Mouse (Mus musculus) embryonic facial prominence, embryonic 10.5 days (tissue): ENCODE results near the gene Fen1. TPM values are rescaled to one million over a fixed set of nuclear protein-coding genes. Genes with fewer than 3 reads are reported as not detected.
A peak's percentile ranks its signal among the peaks of the same experiment; 100 is the strongest.

Experiments used
- DNase-seq: peaks from one replicate; pipeline ENCODE4 v3.0.0-alpha.2; 2017; ENCODE audit warnings: low spot score
- H3K27ac ChIP-seq: fragments of 300-500 bp; sonication (generic); replicated peaks from 2 replicates; pipeline ENCODE4 v1.5.1; 2016; ENCODE audit warnings: mild to moderate bottlenecking
- H3K27me3 ChIP-seq: fragments of 300-500 bp; sonication (generic); replicated peaks from 2 replicates; pipeline ENCODE4 v1.6.1; 2016; ENCODE audit warnings: low read depth, mild to moderate bottlenecking; ENCODE audit not compliant: poor library complexity, severe bottlenecking
- H3K36me3 ChIP-seq: fragments of 300-500 bp; sonication (generic); replicated peaks from 2 replicates; pipeline ENCODE4 v1.6.1; 2016; ENCODE audit warnings: mild to moderate bottlenecking, moderate library complexity
- H3K4me1 ChIP-seq: fragments of 300-500 bp; sonication (generic); 2 replicates; pipeline ENCODE4 v1.6.1; 2016
- H3K4me3 ChIP-seq: fragments of 300-500 bp; sonication (generic); 2 replicates; pipeline ENCODE4 v1.5.1; 2016; ENCODE audit warnings: mild to moderate bottlenecking, moderate library complexity
- H3K9me3 ChIP-seq: fragments of 300-500 bp; sonication (generic); 2 replicates; pipeline ENCODE4 v1.6.1; 2016; ENCODE audit warnings: mild to moderate bottlenecking
- WGBS: fragments of 180-500 bp; shearing (Covaris S2); methylation state at CpG from one replicate; pipeline ENCODE4 v1.1.7; 2016; 5-methylcytosine and 5-hydroxymethylcytosine counted together
- polyA plus RNA-seq: library from polyadenylated mRNA; unstranded; fragments of >200 nt; fragmentation: Nextera tagmentation; extraction: Ambion mirVana; gene quantifications from 2 replicates; pipeline ENCODE4 v1.2.1, GENCODE M21; 2016

The Fen1 gene
- polyA plus RNA-seq, 1 experiment from 2014 or later = 183 TPM

GRCm38 (mm10) chr19:10208851-10209250 lies 4.9 kb upstream of the Fen1 start:
- Histone ChIP-seq H3K27ac (no peak overlapping the region), H3K4me3 (no peak overlapping the region), H3K9me3 (no peaks in the 10 kb centered on the region), H3K36me3 (peaks cover 80% of the 10 kb centered on the region), H3K4me1 (peaks cover 8% of the 10 kb centered on the region), H3K27me3 (no peaks in the 10 kb centered on the region)
- WGBS = 84% methylated on average over 3 of the region's 3 CpGs
- DNase-seq = no peak

GRCm38 (mm10) chr19:10205051-10205450 lies 1.1 kb upstream of the Fen1 start:
- Histone ChIP-seq H3K27me3 (no peaks in the 10 kb centered on the region), H3K36me3 (peaks cover 64% of the 10 kb centered on the region), H3K27ac (peak overlapping the region; percentile 93; the same call in 1 of the 2 replicates), H3K4me3 (peak overlapping the region; percentile 68), H3K4me1 (peaks cover 16% of the 10 kb centered on the region), H3K9me3 (no peaks in the 10 kb centered on the region)
- WGBS = 73% methylated on average over 6 of the region's 6 CpGs
- DNase-seq = no peak

- no peaks in the 10 kb centered on the region for H3K9me3 ChIP-seq
- peak overlapping the region; percentile 68 for H3K4me3 ChIP-seq
- 3% methylated on average over 5 of the region's 5 CpGs for WGBS
- peaks cover 64% of the 10 kb centered on the region for H3K36me3 ChIP-seq
- no peaks in the 10 kb centered on the region for H3K27me3 ChIP-seq
- H3K27ac ChIP-seq = peak overlapping the region; percentile 93
- peaks cover 16% of the 10 kb centered on the region for H3K4me1 ChIP-seq
- DNase-seq = peak; percentile 48
Measured at GRCm38 (mm10) chr19:10204616-10205001, 640 bp upstream of the Fen1 start.

GRCm38 (mm10) chr19:10203146-10203847 lies 672 bp downstream of the Fen1 start:
- DNase-seq = no peak
- H3K27ac ChIP-seq = peak overlapping the region; percentile 93

GRCm38 (mm10) chr19:10198723-10199122 lies 5.2 kb downstream of the Fen1 start:
- Histone ChIP-seq H3K9me3 (no peaks in the 10 kb centered on the region), H3K4me3 (no peak overlapping the region), H3K4me1 (peaks cover 8% of the 10 kb centered on the region), H3K36me3 (peaks cover 81% of the 10 kb centered on the region), H3K27me3 (no peaks in the 10 kb centered on the region), H3K27ac (no peak overlapping the region)
- DNase-seq = peak; percentile 85
- WGBS = 32% methylated on average over 3 of the region's 3 CpGs

More at GRCm38 (mm10) chr19:10203146-10203847, 672 bp downstream of the Fen1 start:
- peak overlapping the region; percentile 68 for H3K4me3 ChIP-seq
- H3K36me3 ChIP-seq = peaks cover 62% of the 10 kb centered on the region
- peaks cover 16% of the 10 kb centered on the region for H3K4me1 ChIP-seq
- 3% methylated on average over 23 of the region's 23 CpGs for WGBS
- H3K9me3 ChIP-seq = no peaks in the 10 kb centered on the region
- no peaks in the 10 kb centered on the region for H3K27me3 ChIP-seq

GRCm38 (mm10) chr19:10198286-10198685 lies 5.7 kb downstream of the Fen1 start:
- no peaks in the 10 kb centered on the region for H3K27me3 ChIP-seq
- H3K4me1 ChIP-seq = peaks cover 8% of the 10 kb centered on the region
- H3K36me3 ChIP-seq = peaks cover 85% of the 10 kb centered on the region
- WGBS = 85% methylated on average over 2 of the region's 2 CpGs
- no peak for DNase-seq
- no peak overlapping the region for H3K27ac ChIP-seq
- no peaks in the 10 kb centered on the region for H3K9me3 ChIP-seq
- H3K4me3 ChIP-seq = no peak overlapping the region

- H3K27ac ChIP-seq = no peak overlapping the region
- H3K4me1 ChIP-seq = no peaks in the 10 kb centered on the region
- H3K9me3 ChIP-seq = no peaks in the 10 kb centered on the region
- no peak overlapping the region for H3K4me3 ChIP-seq
- H3K36me3 ChIP-seq = peaks cover 97% of the 10 kb centered on the region
- DNase-seq = no peak
- WGBS = 94% methylated on average over 4 of the region's 4 CpGs
- H3K27me3 ChIP-seq = no peaks in the 10 kb centered on the region
Measured at GRCm38 (mm10) chr19:10197130-10197529, 6.8 kb downstream of the Fen1 start.

DNA sequence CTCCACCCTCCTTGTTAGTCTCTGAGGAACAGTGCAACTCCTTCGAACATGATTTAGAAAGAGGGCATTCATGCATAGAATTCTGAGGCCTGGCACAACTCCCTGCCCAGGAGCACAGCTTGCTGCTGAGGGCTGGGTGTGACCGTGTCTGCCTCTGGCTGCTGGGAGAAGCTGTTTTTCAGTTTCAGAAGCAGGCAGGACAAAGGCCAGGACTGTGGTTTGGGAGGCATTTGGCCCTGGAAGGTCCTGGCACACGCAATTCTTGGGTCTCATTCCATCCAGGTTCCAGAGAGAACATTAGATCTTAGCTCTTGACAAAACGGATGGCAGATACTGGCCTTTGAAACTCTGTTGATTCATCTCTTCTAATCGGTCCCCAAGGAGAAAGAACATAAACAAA lies 8.7 kb downstream of the Fen1 start:
- Histone ChIP-seq H3K36me3 (peaks cover 98% of the 10 kb centered on the region), H3K4me1 (peaks cover 7% of the 10 kb centered on the region), H3K4me3 (no peak overlapping the region), H3K27ac (no peak overlapping the region), H3K27me3 (no peaks in the 10 kb centered on the region), H3K9me3 (no peaks in the 10 kb centered on the region)
- DNase-seq = no peak
- WGBS = 86% methylated on average over 5 of the region's 5 CpGs

DNA sequence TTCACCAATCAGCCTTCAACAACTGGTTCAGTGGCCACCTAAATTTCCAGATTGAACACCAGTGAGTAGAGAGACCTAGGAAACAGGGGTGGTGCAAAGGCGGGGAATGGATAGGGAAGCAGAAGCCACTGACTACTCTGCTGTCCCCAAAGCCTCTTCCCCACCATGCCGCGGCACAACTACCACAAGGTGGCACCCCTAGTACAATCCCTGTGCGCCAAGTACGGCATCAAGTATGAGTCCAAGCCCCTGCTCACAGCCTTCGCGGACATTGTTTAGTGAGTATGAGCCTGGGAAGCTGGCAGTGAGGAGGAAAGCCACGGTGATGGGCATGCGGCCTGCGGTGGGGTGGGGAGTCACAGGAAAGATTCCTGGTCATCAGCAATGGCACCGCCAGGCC lies 9.6 kb downstream of the Fen1 start:
- WGBS = 88% methylated on average over 11 of the region's 11 CpGs
- H3K9me3 ChIP-seq = no peaks in the 10 kb centered on the region
- no peak for DNase-seq
- H3K4me3 ChIP-seq = no peak overlapping the region
- no peaks in the 10 kb centered on the region for H3K27me3 ChIP-seq
- H3K4me1 ChIP-seq = peaks cover 7% of the 10 kb centered on the region
- H3K36me3 ChIP-seq = peaks cover 98% of the 10 kb centered on the region
- no peak overlapping the region for H3K27ac ChIP-seq

DNA sequence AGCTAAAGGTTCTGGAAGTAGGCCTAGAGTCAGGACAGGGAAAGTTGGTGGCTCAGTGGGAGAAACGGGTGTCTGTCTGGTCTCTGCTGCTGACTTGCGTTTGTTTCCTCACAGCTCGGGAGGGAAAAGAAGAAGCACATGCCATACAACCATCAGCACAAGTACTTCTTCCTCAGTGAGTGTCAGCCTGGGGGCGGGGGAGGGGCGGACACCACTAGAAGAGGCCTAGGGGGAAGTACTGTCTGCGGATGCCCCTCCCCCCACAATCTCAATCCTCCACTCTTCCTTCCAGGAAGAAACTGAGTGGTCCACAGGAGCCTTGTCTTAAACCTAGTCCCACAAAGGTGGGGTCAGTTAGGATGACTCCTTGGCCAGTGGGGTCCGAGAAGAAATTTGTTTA lies 12.6 kb downstream of the Fen1 start:
- no peak for DNase-seq
- 69% methylated on average over 7 of the region's 7 CpGs for WGBS
- Histone ChIP-seq H3K27ac (no peak overlapping the region), H3K4me3 (no peak overlapping the region), H3K27me3 (no peaks in the 10 kb centered on the region), H3K4me1 (peaks cover 18% of the 10 kb centered on the region), H3K9me3 (no peaks in the 10 kb centered on the region), H3K36me3 (peaks cover 100% of the 10 kb centered on the region)

DNA sequence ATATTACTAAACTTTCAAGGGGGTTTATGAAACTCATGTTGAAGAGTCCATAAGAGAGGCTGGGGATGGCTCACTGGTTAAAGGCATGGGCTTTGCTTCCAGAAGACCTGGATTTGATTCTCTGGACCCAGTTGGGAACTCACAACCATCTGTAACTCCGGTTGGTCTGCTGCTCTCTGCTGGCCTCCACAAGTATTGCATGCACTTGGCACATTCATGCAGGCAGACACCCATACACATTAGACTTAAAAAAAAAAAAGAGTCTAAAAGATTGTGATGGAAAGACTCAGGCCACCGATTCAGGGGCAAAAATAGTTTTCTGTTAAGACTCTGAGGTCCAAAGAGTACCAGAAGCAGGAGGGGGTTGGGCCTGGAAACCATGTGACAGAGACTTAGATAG lies 13.2 kb downstream of the Fen1 start:
- whole genome bisulfite sequencing = 47% methylated on average over 2 of the region's 2 CpGs
- Histone ChIP-seq H3K27ac (no peak overlapping the region), H3K36me3 (peaks cover 100% of the 10 kb centered on the region), H3K9me3 (no peaks in the 10 kb centered on the region), H3K4me3 (no peak overlapping the region), H3K27me3 (no peaks in the 10 kb centered on the region), H3K4me1 (peaks cover 23% of the 10 kb centered on the region)
- DNase-seq = peak; percentile 78

DNA sequence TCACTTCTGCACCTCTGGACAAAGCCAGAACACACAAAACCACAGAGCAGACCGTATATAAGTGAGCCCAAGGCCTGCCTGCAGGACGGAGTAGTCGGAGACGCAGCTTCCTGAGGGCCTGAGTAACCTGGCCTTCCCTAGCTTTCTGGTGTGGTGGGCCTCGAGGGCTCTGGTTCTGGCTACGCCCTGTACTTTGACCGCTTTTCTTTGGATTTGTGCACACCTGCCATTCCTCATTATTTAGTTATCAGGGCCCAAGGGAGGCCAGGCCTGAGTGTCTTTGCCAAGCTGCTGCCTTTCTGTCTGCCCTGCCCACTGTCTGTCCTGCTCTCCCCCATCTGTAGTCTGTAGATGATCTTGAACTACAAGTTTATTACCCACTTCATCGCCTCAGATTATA lies 14.0 kb downstream of the Fen1 start:
- H3K36me3 ChIP-seq = peaks cover 100% of the 10 kb centered on the region
- no peak overlapping the region for H3K27ac ChIP-seq
- H3K27me3 ChIP-seq = no peaks in the 10 kb centered on the region
- no peaks in the 10 kb centered on the region for H3K9me3 ChIP-seq
- DNase-seq = no peak
- 94% methylated on average over 8 of the region's 8 CpGs for WGBS
- H3K4me3 ChIP-seq = no peak overlapping the region
- peaks cover 30% of the 10 kb centered on the region for H3K4me1 ChIP-seq

DNA sequence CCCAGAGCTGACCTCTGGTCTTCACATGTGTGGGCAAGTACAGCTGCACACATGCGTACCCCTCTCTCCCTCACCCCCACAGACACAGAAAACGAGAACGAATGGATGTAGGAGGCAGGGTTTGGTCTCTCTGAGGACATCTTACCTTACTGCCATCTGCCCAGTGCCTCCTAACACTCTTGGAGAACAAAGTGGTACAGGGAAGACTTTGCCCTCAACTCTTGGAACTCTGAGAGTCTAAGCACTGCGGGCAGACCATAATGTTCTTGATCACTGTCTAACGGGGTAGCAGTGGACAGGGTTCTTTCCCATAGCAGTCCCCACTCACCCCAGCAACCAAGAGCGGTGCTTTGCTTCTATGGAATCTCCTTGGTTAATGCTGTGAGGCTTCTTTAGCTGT lies 14.9 kb downstream of the Fen1 start:
- H3K4me3 ChIP-seq = no peak overlapping the region
- H3K4me1 ChIP-seq = peaks cover 40% of the 10 kb centered on the region
- 93% methylated on average over 6 of the region's 6 CpGs for WGBS
- no peaks in the 10 kb centered on the region for H3K9me3 ChIP-seq
- H3K36me3 ChIP-seq = peaks cover 97% of the 10 kb centered on the region
- no peak for DNase-seq
- no peak overlapping the region for H3K27ac ChIP-seq
- H3K27me3 ChIP-seq = no peaks in the 10 kb centered on the region
